Mouse (Mus musculus): ENCODE measurements at regions not wholly inside any gene's neighbourhood (a gene's known extent, or its start where the extent isn't known, plus 50 kb on each side); places are given as distances from the start of the nearest gene placed in this dataset.

GRCm38 (mm10) chr1:144085530-144086520, 81.9 kb upstream of the Rgs2 start:
- Histone ChIP-seq H3K4me1 (ENCODE audit: control insufficient read depth, insufficient read depth, low read length) (0 out of 2 replicates have a peak, but pooled peaks cover 2% of the 10 kb centered on the region), H3K27ac (ENCODE audit: insufficient read depth, low read length) (no peak overlapping the region), H3K4me3 (ENCODE audit: insufficient read depth, low read length) (no peak overlapping the region)
- TF ChIP-seq CTCF (IDR thresholded peaks at IDR 0.05; ENCODE audit: borderline replicate concordance, insufficient read depth, low read length) (no peak), POLR2A (IDR thresholded peaks at IDR 0.05; ENCODE audit: low read depth, low read length) (no peak)

- Histone ChIP-seq H3K27ac (ENCODE audit: insufficient read depth, low read length) (no peak overlapping the region), H3K4me3 (ENCODE audit: insufficient read depth, low read length) (no peak overlapping the region)
- TF ChIP-seq POLR2A (IDR thresholded peaks at IDR 0.05; ENCODE audit: low read depth, low read length) = no peak
- no peak for TF ChIP-seq CTCF (IDR thresholded peaks at IDR 0.05; ENCODE audit: borderline replicate concordance, insufficient read depth, low read length)
Measured at GRCm38 (mm10) chr1:144078972-144079371, 75.0 kb upstream of the Rgs2 start.

GRCm38 (mm10) chr1:144078446-144078845, 74.5 kb upstream of the Rgs2 start:
- Histone ChIP-seq H3K4me1 (ENCODE audit: control insufficient read depth, insufficient read depth, low read length) (peaks cover 2% of the 10 kb centered on the region; the same call in 1 of the 2 replicates), H3K4me3 (ENCODE audit: insufficient read depth, low read length) (no peak overlapping the region), H3K27ac (ENCODE audit: insufficient read depth, low read length) (no peak overlapping the region)
- no peak for TF ChIP-seq CTCF (IDR thresholded peaks at IDR 0.05; ENCODE audit: borderline replicate concordance, insufficient read depth, low read length)
- no peak for TF ChIP-seq POLR2A (IDR thresholded peaks at IDR 0.05; ENCODE audit: low read depth, low read length)

More at GRCm38 (mm10) chr1:144078972-144079371, 75.0 kb upstream of the Rgs2 start:
- H3K4me1 ChIP-seq (ENCODE audit: control insufficient read depth, insufficient read depth, low read length) = peaks cover 2% of the 10 kb centered on the region; the same call in 1 of the 2 replicates

GRCm38 (mm10) chr1:144075991-144076390, 72.0 kb upstream of the Rgs2 start:
- TF ChIP-seq CTCF (IDR thresholded peaks at IDR 0.05; ENCODE audit: borderline replicate concordance, insufficient read depth, low read length) (no peak), POLR2A (IDR thresholded peaks at IDR 0.05; ENCODE audit: low read depth, low read length) (no peak)
- Histone ChIP-seq H3K27ac (ENCODE audit: insufficient read depth, low read length) (peak overlapping the region; percentile 47; the same call in 1 of the 2 replicates), H3K4me3 (ENCODE audit: insufficient read depth, low read length) (no peak overlapping the region), H3K4me1 (ENCODE audit: control insufficient read depth, insufficient read depth, low read length) (peaks cover 2% of the 10 kb centered on the region; the same call in 1 of the 2 replicates)

- Histone ChIP-seq H3K4me3 (ENCODE audit: insufficient read depth, low read length) (no peak overlapping the region), H3K27ac (ENCODE audit: insufficient read depth, low read length) (no peak overlapping the region), H3K4me1 (ENCODE audit: control insufficient read depth, insufficient read depth, low read length) (no peaks in the 10 kb centered on the region)
- TF ChIP-seq POLR2A (IDR thresholded peaks at IDR 0.05; ENCODE audit: low read depth, low read length) (no peak), CTCF (IDR thresholded peaks at IDR 0.05; ENCODE audit: borderline replicate concordance, insufficient read depth, low read length) (no peak)
Measured at GRCm38 (mm10) chr1:144061283-144061682, 57.3 kb upstream of the Rgs2 start.

- TF ChIP-seq POLR2A (IDR thresholded peaks at IDR 0.05; ENCODE audit: low read depth, low read length) (no peak), CTCF (IDR thresholded peaks at IDR 0.05; ENCODE audit: borderline replicate concordance, insufficient read depth, low read length) (no peak)
- no peak overlapping the region for H3K27ac ChIP-seq (ENCODE audit: insufficient read depth, low read length)
- no peak overlapping the region for H3K4me3 ChIP-seq (ENCODE audit: insufficient read depth, low read length)
- no peaks in the 10 kb centered on the region for H3K4me1 ChIP-seq (ENCODE audit: control insufficient read depth, insufficient read depth, low read length)
Measured at GRCm38 (mm10) chr1:144055476-144056213, 51.7 kb upstream of the Rgs2 start.

All from embryonic fibroblast, embryonic 13.5 days (primary cell).